Mouse (Mus musculus) embryonic fibroblast, embryonic 13.5 days (primary cell): ENCODE data around the gene Gm29776.

ENCODE experiments used
- CTCF ChIP-seq: IDR thresholded peaks from 2 replicates; pipeline ENCODE4 v1.5.1; 2011; ENCODE audit warnings: mild to moderate bottlenecking, control low read depth, low read length, moderate library complexity, borderline replicate concordance; ENCODE audit not compliant: insufficient read depth
- POLR2A ChIP-seq: IDR thresholded peaks from 2 replicates; pipeline ENCODE4 v1.6.1; 2011; ENCODE audit warnings: low read depth, mild to moderate bottlenecking, control low read depth, low read length, moderate library complexity

DNA sequence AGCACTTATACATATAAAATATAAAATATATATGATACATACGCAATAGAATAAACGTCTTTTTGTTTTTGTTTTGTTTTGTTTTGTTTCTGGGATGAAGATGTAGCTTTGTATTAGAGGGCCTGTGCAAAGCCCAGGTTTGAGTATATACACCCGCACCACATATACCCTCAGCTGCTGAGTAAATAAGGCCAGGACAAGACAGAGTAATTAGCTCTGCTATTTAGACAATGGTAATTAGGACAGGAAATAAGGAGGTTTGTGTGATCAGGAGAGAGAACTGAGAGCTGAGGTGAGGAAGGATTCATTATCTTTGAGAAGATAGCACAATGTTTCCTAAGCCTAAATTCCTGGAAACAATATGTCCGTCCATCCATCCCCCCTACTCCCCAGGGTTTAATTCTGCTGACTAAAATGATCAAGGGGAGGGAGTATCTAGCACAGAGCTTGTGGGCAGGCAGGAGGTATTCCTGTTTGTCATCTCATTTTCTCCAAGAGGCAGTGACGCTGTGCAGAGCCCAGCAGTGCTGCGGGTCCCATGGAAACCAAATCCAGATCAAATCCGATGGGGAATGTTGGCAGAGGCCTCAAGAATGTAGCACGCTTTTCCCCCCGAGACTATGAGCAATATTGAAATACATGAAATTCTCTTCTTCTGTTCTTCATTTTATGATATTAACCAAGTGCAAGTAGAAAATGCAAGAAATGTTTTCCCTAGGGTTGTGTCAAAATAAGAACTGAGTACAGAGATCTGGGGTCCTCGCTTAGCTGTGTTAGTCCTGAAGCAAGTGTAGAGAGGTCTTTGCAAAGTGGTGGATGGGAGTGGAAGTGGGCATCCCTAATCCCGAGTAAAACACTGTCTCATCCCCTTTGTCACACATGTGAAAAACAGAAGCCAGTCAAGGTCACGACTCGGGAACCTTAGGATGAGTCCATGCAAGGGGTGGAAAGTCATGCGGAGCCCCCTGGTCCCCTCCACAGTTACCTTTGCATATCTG lies 38.2 kb upstream of the Gm29776 start:
- TF ChIP-seq POLR2A (no peak), CTCF (no peak)
